Mouse (Mus musculus): ENCODE data around the gene Rnf38.

Gene Rnf38

GRCm38 (mm10) chr4:44225128-44225527 is 8.5 kb downstream of the Rnf38 start:
- in situ Hi-C loops (cut with MboI; ENCODE audit: unreplicated experiment in 2 of 2) = no loop called here

- in situ Hi-C loops (cut with MboI; ENCODE audit: unreplicated experiment in 2 of 2) = no loop called here
Measured at GRCm38 (mm10) chr4:44224141-44224540, 9.4 kb downstream of the Rnf38 start.

GRCm38 (mm10) chr4:44223444-44223843 is 10.1 kb downstream of the Rnf38 start:
- in situ Hi-C loops (cut with MboI; ENCODE audit: unreplicated experiment in 2 of 2) = no loop called here

- in situ Hi-C loops (cut with MboI; ENCODE audit: unreplicated experiment in 2 of 2) = no loop called here
Measured at GRCm38 (mm10) chr4:44216797-44217442, 16.7 kb downstream of the Rnf38 start.

GRCm38 (mm10) chr4:44199968-44200367 is 33.6 kb downstream of the Rnf38 start:
- in situ Hi-C loops (cut with MboI; ENCODE audit: unreplicated experiment in 2 of 2) = loop anchor here (25.0 kb wide), 2 partner anchors 462 to 1512 kb away; no protein-coding TSS in a partner anchor

- in situ Hi-C loops (cut with MboI; ENCODE audit: unreplicated experiment in 2 of 2) = loop anchor here (25.0 kb wide), 2 partner anchors 475 to 1525 kb away; no protein-coding TSS in a partner anchor
Measured at GRCm38 (mm10) chr4:44187431-44187830, 46.2 kb downstream of the Rnf38 start.

GRCm38 (mm10) chr4:44183862-44184261 is 49.7 kb downstream of the Rnf38 start:
- in situ Hi-C loops (cut with MboI; ENCODE audit: unreplicated experiment in 2 of 2) = loop anchor here (25.0 kb wide), 2 partner anchors 478 to 1528 kb away; no protein-coding TSS in a partner anchor

GRCm38 (mm10) chr4:44179748-44180147 is 53.8 kb downstream of the Rnf38 start:
- in situ Hi-C loops (cut with MboI; ENCODE audit: unreplicated experiment in 2 of 2) = loop anchor here (25.0 kb wide), 2 partner anchors 483 to 1533 kb away; no protein-coding TSS in a partner anchor

- in situ Hi-C loops (cut with MboI; ENCODE audit: unreplicated experiment in 2 of 2) = loop anchor here (5.0 to 25.0 kb wide), 2 partner anchors 119 to 489 kb away; no protein-coding TSS in a partner anchor
Measured at GRCm38 (mm10) chr4:44173177-44173576, 60.4 kb downstream of the Rnf38 start.

GRCm38 (mm10) chr4:44172676-44173075 is 60.9 kb downstream of the Rnf38 start:
- in situ Hi-C loops (cut with MboI; ENCODE audit: unreplicated experiment in 2 of 2) = loop anchor here (5.0 to 25.0 kb wide), 2 partner anchors 120 to 490 kb away; no protein-coding TSS in a partner anchor

GRCm38 (mm10) chr4:44169884-44170283 is 63.7 kb downstream of the Rnf38 start:
- in situ Hi-C loops (cut with MboI; ENCODE audit: unreplicated experiment in 2 of 2) = loop anchor here (5.0 to 25.0 kb wide), 2 partner anchors 122 to 492 kb away; no protein-coding TSS in a partner anchor

- in situ Hi-C loops (cut with MboI; ENCODE audit: unreplicated experiment in 2 of 2) = loop anchor here in 1 of 2 experiments (25.0 kb wide), 1 partner anchor 493 kb away; no protein-coding TSS in a partner anchor
Measured at GRCm38 (mm10) chr4:44168816-44169215, 64.8 kb downstream of the Rnf38 start.

- in situ Hi-C loops (cut with MboI; ENCODE audit: unreplicated experiment in 2 of 2) = loop anchor here in 1 of 2 experiments (25.0 kb wide), 1 partner anchor 494 kb away; no protein-coding TSS in a partner anchor
Measured at GRCm38 (mm10) chr4:44168231-44168647, 65.3 kb downstream of the Rnf38 start.

- in situ Hi-C loops (cut with MboI; ENCODE audit: unreplicated experiment in 2 of 2) = loop anchor here in 1 of 2 experiments (25.0 kb wide), 1 partner anchor 495 kb away; no protein-coding TSS in a partner anchor
Measured at GRCm38 (mm10) chr4:44167397-44168121, 66.0 kb downstream of the Rnf38 start.

GRCm38 (mm10) chr4:44166702-44167396 is 66.7 kb downstream of the Rnf38 start:
- in situ Hi-C loops (cut with MboI; ENCODE audit: unreplicated experiment in 2 of 2) = loop anchor here in 1 of 2 experiments (25.0 kb wide), 1 partner anchor 495 kb away; no protein-coding TSS in a partner anchor

- in situ Hi-C loops (cut with MboI; ENCODE audit: unreplicated experiment in 2 of 2) = loop anchor here in 1 of 2 experiments (25.0 kb wide), 1 partner anchor 498 kb away; no protein-coding TSS in a partner anchor
Measured at GRCm38 (mm10) chr4:44164621-44165020, 69.0 kb downstream of the Rnf38 start.

GRCm38 (mm10) chr4:44163034-44163433 is 70.6 kb downstream of the Rnf38 start:
- in situ Hi-C loops (cut with MboI; ENCODE audit: unreplicated experiment in 2 of 2) = loop anchor here in 1 of 2 experiments (25.0 kb wide), 1 partner anchor 499 kb away; no protein-coding TSS in a partner anchor

GRCm38 (mm10) chr4:44160990-44161689 is 72.4 kb downstream of the Rnf38 start:
- in situ Hi-C loops (cut with MboI; ENCODE audit: unreplicated experiment in 2 of 2) = loop anchor here in 1 of 2 experiments (25.0 kb wide), 1 partner anchor 501 kb away; no protein-coding TSS in a partner anchor

- in situ Hi-C loops (cut with MboI; ENCODE audit: unreplicated experiment in 2 of 2) = loop anchor here in 1 of 2 experiments (25.0 kb wide), 1 partner anchor 502 kb away; no protein-coding TSS in a partner anchor
Measured at GRCm38 (mm10) chr4:44159839-44160238, 73.8 kb downstream of the Rnf38 start.

All from v-Abl transformed pro-B cells (cell line).